Mouse (Mus musculus) intestine, embryonic 14.5 days (tissue): ENCODE results near the gene Runx2. TPM values are rescaled to one million over a fixed set of nuclear protein-coding genes. Genes with fewer than 3 reads are reported as not detected.

Experiments
- ATAC-seq: fragments of 200-750 bp; cut with Nextera tagmentation; replicated peaks from 2 replicates; pipeline ENCODE4 v1.8.0; 2017; ENCODE audit warnings: low read depth, moderate number of reproducible peaks, moderate TSS enrichment, moderate library complexity; ENCODE audit not compliant: low FRiP score, low TSS enrichment
- DNase-seq: peaks from one replicate; pipeline ENCODE4 v3.0.0-alpha.2; 2018; ENCODE audit warnings: low spot score
- H3K27ac ChIP-seq: fragments of 300-500 bp; sonication (generic); 2 replicates; pipeline ENCODE4 v1.5.1; 2014; ENCODE audit warnings: low read depth, mild to moderate bottlenecking, control low read depth
- H3K27me3 ChIP-seq: fragments of 300-500 bp; sonication (generic); replicated peaks from 2 replicates; pipeline ENCODE4 v1.6.1; 2014; ENCODE audit warnings: low read length, control low read depth; ENCODE audit not compliant: control insufficient read depth, insufficient read depth
- H3K36me3 ChIP-seq: fragments of 300-500 bp; sonication (generic); 2 replicates; pipeline ENCODE4 v1.6.1; 2014; ENCODE audit warnings: low read length, control low read depth; ENCODE audit not compliant: control insufficient read depth, insufficient read depth
- H3K4me1 ChIP-seq: fragments of 300-500 bp; sonication (generic); replicated peaks from 2 replicates; pipeline ENCODE4 v1.6.1; 2014; ENCODE audit warnings: low read length, control low read depth, mixed read lengths; ENCODE audit not compliant: control insufficient read depth, insufficient read depth
- H3K4me2 ChIP-seq: fragments of 300-500 bp; sonication (generic); 2 replicates; pipeline ENCODE4 v1.6.1; 2014; ENCODE audit warnings: low read length
- H3K4me3 ChIP-seq: fragments of 300-500 bp; sonication (generic); 2 replicates; pipeline ENCODE4 v1.5.1; 2014; ENCODE audit warnings: low read depth, low read length, control low read depth, mixed read lengths
- H3K9ac ChIP-seq: fragments of 300-500 bp; sonication (generic); 2 replicates; pipeline ENCODE4 v1.6.1; 2014; ENCODE audit warnings: mild to moderate bottlenecking, low read length
- H3K9me3 ChIP-seq: fragments of 300-500 bp; sonication (generic); 2 replicates; pipeline ENCODE4 v1.6.1; 2016; ENCODE audit warnings: low read length, control low read depth; ENCODE audit not compliant: control insufficient read depth
- WGBS: fragments of 180-500 bp; shearing (Covaris S2); extraction: QIAGEN DNeasy Blood & Tissue Kit; methylation state at CpG from one replicate; pipeline ENCODE4 v1.1.7; 2014; 5-methylcytosine and 5-hydroxymethylcytosine counted together
- polyA plus RNA-seq: library from polyadenylated mRNA; unstranded; fragments of >200 nt; fragmentation: Nextera tagmentation; extraction: Ambion mirVana; gene quantifications from 2 replicates; pipeline ENCODE4 v1.2.1, GENCODE M21; 2014

The Runx2 gene
- polyA plus RNA-seq, 1 experiment from 2014 or later, result 1.1 TPM

DNA sequence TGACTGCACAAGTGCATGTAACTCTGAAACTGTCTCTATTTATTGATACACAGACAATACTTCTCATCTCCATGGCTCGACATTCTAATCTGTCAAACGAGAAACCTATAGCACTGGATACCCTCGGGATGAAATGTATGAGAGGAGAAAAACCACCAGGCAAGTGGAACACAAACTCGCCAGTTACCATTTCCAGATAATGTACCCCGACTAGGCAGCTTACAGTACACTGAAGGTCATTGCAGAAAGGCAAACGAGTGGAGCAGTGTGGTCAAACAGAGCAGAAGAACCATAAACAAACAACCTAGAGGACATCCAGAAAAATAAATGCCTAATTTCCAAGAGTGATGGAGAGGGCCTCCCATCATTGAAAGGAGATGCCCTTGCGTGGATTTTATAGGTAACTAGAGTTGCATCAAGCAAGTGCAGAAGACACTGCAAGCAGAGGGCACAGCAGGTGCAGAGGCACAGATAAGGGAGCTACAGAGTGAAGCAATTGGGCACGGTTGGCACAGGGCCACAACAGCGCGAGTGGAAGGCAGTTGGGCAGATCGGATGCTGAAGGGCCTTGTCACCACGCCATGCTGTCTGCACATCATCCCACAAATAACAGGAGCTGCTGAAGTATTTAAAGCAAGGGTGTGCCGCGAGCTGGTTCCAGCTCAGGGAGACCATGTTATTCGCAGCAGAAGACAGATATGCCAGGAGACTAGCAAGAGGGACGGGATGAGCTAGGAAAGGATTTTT lies 142.5 kb downstream of the Runx2 start:
- no peak for DNase-seq
- WGBS, result 81% methylated on average over 16 of the region's 16 CpGs
- H3K36me3 ChIP-seq, result no peaks in the 10 kb centered on the region

GRCm38 (mm10) chr17:44669985-44670384 lies 144.6 kb downstream of the Runx2 start:
- H3K4me3 ChIP-seq, result no peak overlapping the region
- WGBS, result 31% methylated on average over 11 of the region's 11 CpGs
- H3K27me3 ChIP-seq, result no peaks in the 10 kb centered on the region
- peaks cover 6% of the 10 kb centered on the region; the same call in 1 of the 2 replicates for H3K4me1 ChIP-seq
- H3K9ac ChIP-seq, result no peak overlapping the region
- DNase-seq, result no peak
- H3K4me2 ChIP-seq, result peak overlapping the region; percentile 36
- H3K9me3 ChIP-seq, result no peaks in the 10 kb centered on the region
- no peak overlapping the region for H3K27ac ChIP-seq
- ATAC-seq, result no peak
- no peaks in the 10 kb centered on the region for H3K36me3 ChIP-seq

More for the DNA sequence above, 142.5 kb downstream of the Runx2 start:
- no peak overlapping the region for H3K9ac ChIP-seq
- peaks cover 6% of the 10 kb centered on the region; the same call in 1 of the 2 replicates for H3K4me1 ChIP-seq
- H3K27me3 ChIP-seq, result no peaks in the 10 kb centered on the region
- no peak overlapping the region for H3K4me3 ChIP-seq
- no peak for ATAC-seq
- H3K27ac ChIP-seq, result no peak overlapping the region
- no peak overlapping the region for H3K4me2 ChIP-seq
- no peaks in the 10 kb centered on the region for H3K9me3 ChIP-seq

GRCm38 (mm10) chr17:44667346-44667745 lies 147.3 kb downstream of the Runx2 start:
- 84% methylated on average over 5 of the region's 5 CpGs for WGBS
- no peak overlapping the region for H3K4me3 ChIP-seq
- H3K4me2 ChIP-seq, result no peak overlapping the region
- H3K4me1 ChIP-seq, result peaks cover 6% of the 10 kb centered on the region; the same call in 1 of the 2 replicates
- no peak overlapping the region for H3K27ac ChIP-seq
- no peaks in the 10 kb centered on the region for H3K27me3 ChIP-seq
- ATAC-seq (no peak), DNase-seq (no peak)
- no peak overlapping the region for H3K9ac ChIP-seq
- H3K36me3 ChIP-seq, result no peaks in the 10 kb centered on the region
- no peaks in the 10 kb centered on the region for H3K9me3 ChIP-seq

DNA sequence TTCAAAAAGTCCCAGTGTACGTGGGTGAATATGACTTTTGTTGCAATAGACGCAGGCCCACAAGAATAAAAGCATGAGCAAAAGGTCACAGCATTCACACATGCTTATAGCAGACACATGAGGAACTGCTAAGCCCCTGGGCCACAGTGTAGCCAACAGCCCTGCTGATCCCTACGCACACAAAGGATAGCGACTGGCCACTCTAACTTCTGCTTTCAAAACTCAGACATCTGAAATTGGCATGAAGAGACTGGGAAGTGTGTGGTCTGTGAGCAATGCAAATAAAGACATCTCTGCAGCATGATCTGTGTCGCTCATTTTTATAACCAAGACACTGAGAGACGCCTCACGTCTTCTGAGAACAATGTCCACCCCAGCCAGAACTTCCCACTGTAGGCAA lies 150.7 kb downstream of the Runx2 start:
- no peaks in the 10 kb centered on the region for H3K9me3 ChIP-seq
- H3K27ac ChIP-seq, result no peak overlapping the region
- ATAC-seq, result no peak

DNA sequence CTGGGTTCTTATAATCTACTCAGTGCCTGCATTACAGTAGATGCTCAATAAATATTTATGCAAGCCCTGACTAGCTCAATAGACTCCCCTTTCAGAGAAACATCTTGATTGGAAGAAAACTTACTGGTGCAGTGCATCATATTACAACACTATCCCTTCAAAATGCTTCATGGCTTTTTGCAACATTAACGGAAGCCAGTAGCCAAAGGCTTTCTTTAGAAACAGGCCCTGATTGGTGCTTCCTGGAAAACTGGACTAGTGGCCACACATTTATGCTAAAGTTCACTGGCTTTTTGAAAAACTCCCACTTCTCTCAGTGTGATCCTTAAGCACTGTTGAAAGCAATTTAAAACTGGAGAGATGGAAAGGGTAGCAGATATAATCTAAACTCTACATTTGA lies 151.4 kb downstream of the Runx2 start:
- no peak overlapping the region for H3K27ac ChIP-seq

More for the DNA sequence above, 150.7 kb downstream of the Runx2 start:
- Histone ChIP-seq H3K4me3 (no peak overlapping the region), H3K36me3 (no peaks in the 10 kb centered on the region), H3K27me3 (no peaks in the 10 kb centered on the region), H3K4me1 (no peaks in the 10 kb centered on the region), H3K9ac (no peak overlapping the region), H3K4me2 (no peak overlapping the region)
- WGBS, result 84% methylated on average over 7 of the region's 7 CpGs
- no peak for DNase-seq

GRCm38 (mm10) chr17:44662080-44662706 lies 152.4 kb downstream of the Runx2 start:
- H3K4me1 ChIP-seq, result no peaks in the 10 kb centered on the region
- ATAC-seq, result no peak
- no peak overlapping the region for H3K4me3 ChIP-seq
- no peaks in the 10 kb centered on the region for H3K9me3 ChIP-seq
- 83% methylated on average over 6 of the region's 6 CpGs for WGBS
- H3K36me3 ChIP-seq, result no peaks in the 10 kb centered on the region
- no peaks in the 10 kb centered on the region for H3K27me3 ChIP-seq
- no peak overlapping the region for H3K9ac ChIP-seq
- no peak overlapping the region for H3K4me2 ChIP-seq
- DNase-seq, result no peak
- H3K27ac ChIP-seq, result no peak overlapping the region

More for the DNA sequence above, 151.4 kb downstream of the Runx2 start:
- Histone ChIP-seq H3K4me2 (no peak overlapping the region), H3K27me3 (no peaks in the 10 kb centered on the region), H3K36me3 (no peaks in the 10 kb centered on the region), H3K9ac (no peak overlapping the region), H3K9me3 (no peaks in the 10 kb centered on the region), H3K4me1 (no peaks in the 10 kb centered on the region), H3K4me3 (no peak overlapping the region)
- no peak for ATAC-seq
- no peak for DNase-seq
- WGBS, result 58% methylated on average over 1 of the region's 1 CpGs

- Histone ChIP-seq H3K4me2 (no peak overlapping the region), H3K4me1 (no peaks in the 10 kb centered on the region), H3K27ac (no peak overlapping the region), H3K27me3 (no peaks in the 10 kb centered on the region), H3K9me3 (no peaks in the 10 kb centered on the region), H3K36me3 (no peaks in the 10 kb centered on the region), H3K4me3 (no peak overlapping the region), H3K9ac (no peak overlapping the region)
- DNase-seq (no peak), ATAC-seq (no peak)
- WGBS, result 76% methylated on average over 7 of the region's 7 CpGs
Observed at GRCm38 (mm10) chr17:44660121-44660806, 154.3 kb downstream of the Runx2 start.

GRCm38 (mm10) chr17:44654503-44654902 lies 160.1 kb downstream of the Runx2 start:
- H3K36me3 ChIP-seq, result no peaks in the 10 kb centered on the region
- H3K4me2 ChIP-seq, result no peak overlapping the region
- 80% methylated on average over 4 of the region's 4 CpGs for WGBS
- no peak for DNase-seq
- H3K9ac ChIP-seq, result no peak overlapping the region
- H3K4me1 ChIP-seq, result no peaks in the 10 kb centered on the region
- H3K27ac ChIP-seq, result no peak overlapping the region
- no peaks in the 10 kb centered on the region for H3K27me3 ChIP-seq
- H3K9me3 ChIP-seq, result no peaks in the 10 kb centered on the region
- ATAC-seq, result no peak
- no peak overlapping the region for H3K4me3 ChIP-seq
